13 mouse cellular contexts compared by ENCODE assay signal in genomic region chr10:95550506-95550905, GRCm38 (mm10). TPM values are rescaled to one million over a fixed set of nuclear protein-coding genes. Genes with fewer than 3 reads are reported as not detected.
DNase-seq lines count a peak whose midpoint lies in the region; ATAC-seq and TF ChIP-seq lines count a peak whose summit lies in the region.
"Had no signal": no experiment of that assay in that cellular context is flagged by ENCODE, and none has a peak within 500 bp of the region (broad histone marks: within the 10 kb centered on the region; RNA-seq: fewer than 3 reads in every experiment).

No protein-coding gene starts in this region.

- 58% methylated on average over 1 of the region's 1 CpGs for WGBS in heart, embryonic 11.5 days (ENCODE audit: insufficient replicate concordance)
- 69% methylated on average over 1 of the region's 1 CpGs for WGBS in midbrain, embryonic 11.5 days
- 57% methylated on average over 1 of the region's 1 CpGs for WGBS in midbrain, embryonic 16.5 days
- WGBS in stomach, postnatal 0 days = 53% methylated on average over 1 of the region's 1 CpGs

- peak; percentile 61 for DNase-seq in heart, adult 11 months
- DNase-seq in midbrain, embryonic 11.5 days (ENCODE audit: low spot score, missing footprints) = peak; percentile 90
- DNase-seq in stomach, postnatal 0 days (ENCODE audit: low spot score) = no peak
- no peak for DNase-seq in gastrocnemius, postnatal 36 days
- no peak for DNase-seq in testis, postnatal 14 days (ENCODE audit: low spot score)
- DNase-seq: cerebellum, adult 11 months; layer of hippocampus, postnatal 36 days; lung, postnatal 10 days; right cerebral cortex, postnatal 4 days had no signal

- no peak for TF ChIP-seq EP300 in stomach, postnatal 0 days (optimal IDR thresholded peaks at IDR 0.05)

- intact Hi-C loops in gastrocnemius, postnatal 36 days (cut with DNase I) = loop anchor here (2.0 to 10.0 kb wide), 2 partner anchors 224 to 340 kb away; no protein-coding TSS in a partner anchor

- 0 out of 2 replicates have a peak, but pooled peaks cover 2% of the 10 kb centered on the region for H3K4me1 ChIP-seq in heart, embryonic 11.5 days (ENCODE audit: control insufficient read depth, insufficient read depth, low read length)
- no peaks in the 10 kb centered on the region for H3K4me1 ChIP-seq in midbrain, embryonic 11.5 days (ENCODE audit: control insufficient read depth, insufficient read depth, low read length)
- H3K4me1 ChIP-seq in midbrain, embryonic 16.5 days (ENCODE audit: control insufficient read depth, insufficient read depth, low read length) = peaks cover 5% of the 10 kb centered on the region
- no peaks in the 10 kb centered on the region for H3K4me1 ChIP-seq in stomach, postnatal 0 days (replicated peaks; ENCODE audit: control insufficient read depth, insufficient read depth)

- no peaks in the 10 kb centered on the region for H3K27me3 ChIP-seq in heart, embryonic 11.5 days (ENCODE audit: control insufficient read depth, insufficient read depth, low read length)
- no peaks in the 10 kb centered on the region for H3K27me3 ChIP-seq in midbrain, embryonic 11.5 days (ENCODE audit: control insufficient read depth, insufficient read depth, low read length)
- H3K27me3 ChIP-seq in midbrain, embryonic 16.5 days (ENCODE audit: control insufficient read depth, insufficient read depth, low read depth, low read length) = no peaks in the 10 kb centered on the region
- H3K27me3 ChIP-seq in stomach, postnatal 0 days (ENCODE audit: control insufficient read depth, insufficient read depth, low read length) = no peaks in the 10 kb centered on the region
- H3K27me3 ChIP-seq: neural tube, embryonic 12.5 days had no signal

- no peak overlapping the region for H3K9ac ChIP-seq in heart, embryonic 11.5 days (ENCODE audit: low read depth, low read length)
- no peak overlapping the region for H3K9ac ChIP-seq in midbrain, embryonic 11.5 days (ENCODE audit: low read length)
- H3K9ac ChIP-seq in midbrain, embryonic 16.5 days (ENCODE audit: low read depth, low read length) = no peak overlapping the region
- H3K9ac ChIP-seq in stomach, postnatal 0 days (ENCODE audit: low read length) = no peak overlapping the region
- H3K9ac ChIP-seq: neural tube, embryonic 12.5 days had no signal

- no peak overlapping the region for H3K27ac ChIP-seq in heart, embryonic 11.5 days (ENCODE audit: low read depth, low read length)
- H3K27ac ChIP-seq in midbrain, embryonic 11.5 days (ENCODE audit: low read depth, low read length) = no peak overlapping the region
- H3K27ac ChIP-seq in midbrain, embryonic 16.5 days (ENCODE audit: low read length) = no peak overlapping the region
- H3K27ac ChIP-seq in stomach, postnatal 0 days (replicated peaks) = no peak overlapping the region
- H3K27ac ChIP-seq: neural tube, embryonic 12.5 days had no signal

- no peak for ATAC-seq in heart, embryonic 11.5 days (replicated peaks; ENCODE audit: insufficient number of reproducible peaks, low FRiP score, low TSS enrichment)
- ATAC-seq in midbrain, embryonic 11.5 days (ENCODE audit: low FRiP score) = no peak
- no peak for ATAC-seq in midbrain, embryonic 16.5 days
- ATAC-seq in activated CD4-positive, CD25-positive, alpha-beta regulatory T cell, adult 4 months = peak; percentile 37
- no peak for ATAC-seq in stomach, postnatal 0 days (ENCODE audit: low FRiP score, low TSS enrichment)

- TF ChIP-seq CTCF in stomach, postnatal 0 days (IDR thresholded peaks at IDR 0.05; ENCODE audit: low read depth) = peak; percentile 77

- H3K36me3 ChIP-seq in heart, embryonic 11.5 days (ENCODE audit: control insufficient read depth, insufficient read depth, low read length) = peaks cover 17% of the 10 kb centered on the region
- no peaks in the 10 kb centered on the region; the same call in 1 of the 2 replicates for H3K36me3 ChIP-seq in midbrain, embryonic 11.5 days (ENCODE audit: control insufficient read depth, insufficient read depth, low read length)
- H3K36me3 ChIP-seq in midbrain, embryonic 16.5 days (ENCODE audit: control insufficient read depth, insufficient read depth, low read length) = peaks cover 6% of the 10 kb centered on the region; the same call in 1 of the 2 replicates
- 0 out of 2 replicates have a peak, but pooled peaks cover 3% of the 10 kb centered on the region for H3K36me3 ChIP-seq in stomach, postnatal 0 days (ENCODE audit: control insufficient read depth, insufficient read depth, low read length)

- no peak overlapping the region for H3K4me2 ChIP-seq in heart, embryonic 11.5 days
- H3K4me2 ChIP-seq in midbrain, embryonic 11.5 days = no peak overlapping the region
- no peak overlapping the region for H3K4me2 ChIP-seq in midbrain, embryonic 16.5 days (ENCODE audit: low read length)
- no peak overlapping the region for H3K4me2 ChIP-seq in stomach, postnatal 0 days (replicated peaks; ENCODE audit: low read depth)
- H3K4me2 ChIP-seq: neural tube, embryonic 12.5 days had no signal

- H3K9me3 ChIP-seq in heart, embryonic 11.5 days (replicated peaks; ENCODE audit: control insufficient read depth, low read length) = no peaks in the 10 kb centered on the region
- no peaks in the 10 kb centered on the region for H3K9me3 ChIP-seq in midbrain, embryonic 11.5 days (ENCODE audit: control insufficient read depth, low read length)
- no peaks in the 10 kb centered on the region for H3K9me3 ChIP-seq in midbrain, embryonic 16.5 days (replicated peaks; ENCODE audit: control insufficient read depth, low read length, poor library complexity, severe bottlenecking)
- no peaks in the 10 kb centered on the region for H3K9me3 ChIP-seq in stomach, postnatal 0 days (ENCODE audit: control insufficient read depth, low read length)
- H3K9me3 ChIP-seq: neural tube, embryonic 12.5 days had no signal

- H3K4me3 ChIP-seq in heart, embryonic 11.5 days (ENCODE audit: low read depth, low read length) = no peak overlapping the region
- H3K4me3 ChIP-seq in midbrain, embryonic 11.5 days (ENCODE audit: low read depth, low read length) = no peak overlapping the region
- no peak overlapping the region for H3K4me3 ChIP-seq in midbrain, embryonic 16.5 days (ENCODE audit: low read depth, low read length)
- H3K4me3 ChIP-seq in stomach, postnatal 0 days (ENCODE audit: low read depth, low read length) = no peak overlapping the region
- H3K4me3 ChIP-seq: neural tube, embryonic 12.5 days had no signal

RNA-seq across cellular contexts. Expression of gene Nudt4, which starts 13.4 kb away (rescaled TPM):
- polyA plus RNA-seq in heart, embryonic 11.5 days (2014; fragmentation: Nextera tagmentation; extraction: Ambion mirVana) = 134 and 147 TPM in 2 replicates
- 141 and 148 TPM in 2 replicates for polyA plus RNA-seq in midbrain, embryonic 11.5 days (2014; fragmentation: Nextera tagmentation; extraction: Ambion mirVana)
- polyA plus RNA-seq in midbrain, embryonic 16.5 days (2015; fragmentation: Nextera tagmentation; extraction: Ambion mirVana) = 59.9 and 61.0 TPM in 2 replicates
- 10 to 100 TPM; 11.3 to 14.8 TPM for polyA plus RNA-seq in activated CD4-positive, CD25-positive, alpha-beta regulatory T cell, adult 4 months (2017; shearing (Covaris generic))
- polyA plus RNA-seq in stomach, postnatal 0 days (2015; fragmentation: Nextera tagmentation; extraction: Ambion mirVana) = 46.1 and 47.5 TPM in 2 replicates
- 100 to 1,000 TPM; 190 to 259 TPM for total RNA-seq in gastrocnemius, postnatal 36 days (2021)

RNA-seq across cellular contexts. Expression of gene Ube2n, which starts 35.6 kb away (rescaled TPM):
- 319 and 322 TPM in 2 replicates for polyA plus RNA-seq in heart, embryonic 11.5 days (2014; fragmentation: Nextera tagmentation; extraction: Ambion mirVana)
- 518 and 522 TPM in 2 replicates for polyA plus RNA-seq in midbrain, embryonic 11.5 days (2014; fragmentation: Nextera tagmentation; extraction: Ambion mirVana)
- 372 and 373 TPM in 2 replicates for polyA plus RNA-seq in midbrain, embryonic 16.5 days (2015; fragmentation: Nextera tagmentation; extraction: Ambion mirVana)
- 100 to 1,000 TPM; 349 to 397 TPM for polyA plus RNA-seq in activated CD4-positive, CD25-positive, alpha-beta regulatory T cell, adult 4 months (2017; shearing (Covaris generic))
- 229 and 231 TPM in 2 replicates for polyA plus RNA-seq in stomach, postnatal 0 days (2015; fragmentation: Nextera tagmentation; extraction: Ambion mirVana)
- 10 to 100 TPM; 60.4 to 65.8 TPM for total RNA-seq in gastrocnemius, postnatal 36 days (2021)

RNA-seq across cellular contexts. Expression of gene Mrpl42, which starts 48.8 kb away (rescaled TPM):
- polyA plus RNA-seq in heart, embryonic 11.5 days (2014; fragmentation: Nextera tagmentation; extraction: Ambion mirVana) = 518 and 543 TPM in 2 replicates
- 316 and 343 TPM in 2 replicates for polyA plus RNA-seq in midbrain, embryonic 11.5 days (2014; fragmentation: Nextera tagmentation; extraction: Ambion mirVana)
- polyA plus RNA-seq in midbrain, embryonic 16.5 days (2015; fragmentation: Nextera tagmentation; extraction: Ambion mirVana) = 237 and 240 TPM in 2 replicates
- polyA plus RNA-seq in activated CD4-positive, CD25-positive, alpha-beta regulatory T cell, adult 4 months (2017; shearing (Covaris generic)) = 100 to 1,000 TPM; 188 to 213 TPM
- polyA plus RNA-seq in stomach, postnatal 0 days (2015; fragmentation: Nextera tagmentation; extraction: Ambion mirVana) = 277 and 291 TPM in 2 replicates
- 100 to 1,000 TPM; 298 to 322 TPM for total RNA-seq in gastrocnemius, postnatal 36 days (2021)

Comparison
In these comparisons a context has a peak if more than half of its experiments do, and no peak if none do; other contexts are left out.
1. DNase-seq: peak in heart, adult 11 months (single experiment) and midbrain, embryonic 11.5 days (single experiment); none in stomach, postnatal 0 days (single experiment), gastrocnemius, postnatal 36 days (0 of 2) and testis, postnatal 14 days (single experiment).